Mouse (Mus musculus): ENCODE results near the gene Nipsnap1. TPM values are rescaled to one million over a fixed set of nuclear protein-coding genes. Genes with fewer than 3 reads are reported as not detected.
A peak's percentile ranks its signal among the peaks of the same experiment; 100 is the strongest.

Nipsnap1 gene
- 1 to 10 TPM; 1.7 to 2.7 TPM for total RNA-seq (2021)
- long read RNA-seq, experiment 1, partial matches to known transcripts, result 0 of 1 reads
- long read RNA-seq, experiment 1, other reads (novel, unspliced or antisense), result 0 of 1 reads
- long read RNA-seq, experiment 2, partial matches to known transcripts, result 0 of 2 reads
- long read RNA-seq, experiment 2, other reads (novel, unspliced or antisense), result 0 of 2 reads

DNA sequence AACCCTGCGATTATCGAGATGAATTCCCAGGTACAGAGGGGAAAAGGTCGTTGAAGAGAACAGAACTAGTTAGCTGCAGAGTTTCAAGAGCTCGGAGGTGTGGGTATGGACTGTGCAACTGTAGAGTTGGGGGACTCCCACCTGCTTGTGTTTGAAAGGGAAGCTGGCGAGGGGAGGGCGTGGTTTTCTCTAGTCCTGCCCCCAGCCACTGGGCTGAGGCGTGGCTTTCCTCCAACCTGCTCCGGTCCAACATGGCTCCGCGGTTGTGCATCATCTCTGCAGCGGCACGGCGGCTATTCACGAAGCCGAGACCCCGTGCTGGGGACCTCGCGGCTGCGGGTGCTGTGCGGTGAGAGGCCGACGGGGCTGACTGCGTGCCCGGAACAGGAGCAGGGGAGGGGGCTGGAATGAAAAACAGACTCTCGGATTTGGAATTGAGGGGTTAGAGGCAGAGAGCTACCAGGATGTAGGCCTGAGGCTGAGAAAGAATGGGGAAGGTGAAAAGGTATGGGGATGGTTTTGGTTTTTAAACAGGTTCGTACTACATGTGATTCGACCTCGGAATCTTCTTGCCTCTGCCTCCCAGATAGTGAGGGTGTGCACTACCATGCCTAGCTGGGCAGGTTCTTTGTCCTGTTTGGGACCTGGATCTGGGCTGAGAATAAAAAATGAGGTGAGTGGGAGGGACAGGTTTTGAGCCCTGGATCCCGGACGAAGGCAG is at the start of gene Nipsnap1:
Nipsnap1 (plus strand) TSS at position 197 of the 721 bp plus-strand sequence.
- peak; percentile 62 for DNase-seq

DNA sequence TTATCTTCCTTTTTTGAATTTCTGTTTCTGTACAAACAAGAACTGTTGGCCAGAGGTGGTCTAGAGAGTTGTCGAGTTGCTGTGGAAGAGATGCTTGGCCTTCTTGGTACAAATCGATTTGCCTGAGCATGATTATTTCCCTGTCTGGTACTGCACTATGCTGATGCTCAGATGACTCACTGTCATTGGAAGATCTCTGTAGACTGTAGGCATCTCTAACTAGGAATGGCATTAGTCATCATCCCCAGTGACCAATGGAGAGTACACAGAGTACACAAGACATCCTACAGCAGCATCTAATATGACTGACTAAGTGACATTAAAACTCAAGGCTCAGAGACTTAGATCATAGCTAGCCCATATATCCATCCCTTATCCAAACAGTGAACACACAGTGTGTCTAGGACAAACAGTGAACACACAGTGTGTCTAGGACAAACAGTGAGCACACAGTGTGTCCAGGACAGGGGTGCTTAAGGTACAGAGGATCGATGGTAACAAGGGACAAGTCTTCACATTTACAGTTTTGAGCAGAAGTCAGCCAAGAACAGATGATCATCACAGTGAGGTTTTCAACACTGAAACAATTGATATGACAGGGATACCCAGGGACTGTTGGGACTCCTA is 47.5 kb upstream of the Nipsnap1 start:
- no peak for DNase-seq

DNA sequence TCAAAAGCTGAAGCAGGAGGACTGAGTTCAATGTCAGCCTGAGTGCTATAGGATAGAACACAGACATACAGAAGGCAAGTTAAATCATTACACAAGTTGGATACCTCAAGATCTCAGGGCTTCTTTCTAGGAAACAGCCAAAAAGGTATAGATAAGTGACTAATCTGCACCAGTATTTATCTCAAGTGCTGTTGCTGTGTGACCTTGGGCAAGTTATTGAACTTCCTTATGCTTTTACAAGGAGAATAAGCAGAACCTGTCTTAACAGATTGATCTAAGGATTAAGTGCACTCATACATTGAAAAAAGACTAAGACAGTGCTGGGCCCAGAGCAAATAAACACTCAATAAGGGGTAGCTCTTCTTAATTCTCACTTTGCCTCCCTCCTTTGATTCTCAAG is 46.4 kb upstream of the Nipsnap1 start:
- no peak for DNase-seq

DNA sequence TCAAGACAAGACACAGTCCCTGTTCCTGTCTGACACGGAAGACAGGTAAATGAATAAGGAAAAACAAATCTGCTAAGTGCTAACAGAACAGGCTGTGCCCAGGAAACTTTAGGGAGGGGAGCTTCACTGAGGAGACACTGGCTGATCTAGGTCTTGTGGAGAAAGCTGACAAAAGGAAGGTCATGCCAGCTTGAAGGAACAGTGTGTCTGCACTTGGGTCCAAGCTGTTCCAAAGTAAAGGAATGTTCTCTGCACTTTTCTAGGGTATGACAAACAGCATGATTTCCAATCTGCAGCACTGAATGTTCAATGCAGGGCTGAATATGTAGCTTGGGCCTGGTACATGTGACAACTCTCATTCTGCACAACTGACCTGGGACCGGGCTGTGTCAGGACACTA is 45.8 kb upstream of the Nipsnap1 start:
- no peak for DNase-seq

DNA sequence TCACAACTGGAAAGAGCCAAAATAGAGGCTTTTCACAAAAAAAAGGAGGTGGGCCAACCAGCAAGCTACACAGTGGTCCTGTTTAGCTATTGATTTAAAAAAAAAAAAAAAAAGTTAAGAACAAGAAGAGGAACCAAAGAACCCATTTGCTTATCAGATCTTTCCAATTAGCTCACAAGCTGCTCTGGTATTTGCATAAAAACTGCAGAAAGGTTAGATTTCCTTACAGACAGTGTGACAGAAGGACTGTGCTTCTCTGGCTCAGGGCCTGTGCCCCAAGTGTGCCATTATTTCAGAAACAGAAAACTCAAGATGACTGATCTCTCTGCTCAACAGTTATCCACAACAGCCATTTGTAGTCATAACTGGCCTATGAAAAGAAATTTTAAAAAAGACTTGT is 42.7 kb upstream of the Nipsnap1 start:
- no peak for DNase-seq

DNA sequence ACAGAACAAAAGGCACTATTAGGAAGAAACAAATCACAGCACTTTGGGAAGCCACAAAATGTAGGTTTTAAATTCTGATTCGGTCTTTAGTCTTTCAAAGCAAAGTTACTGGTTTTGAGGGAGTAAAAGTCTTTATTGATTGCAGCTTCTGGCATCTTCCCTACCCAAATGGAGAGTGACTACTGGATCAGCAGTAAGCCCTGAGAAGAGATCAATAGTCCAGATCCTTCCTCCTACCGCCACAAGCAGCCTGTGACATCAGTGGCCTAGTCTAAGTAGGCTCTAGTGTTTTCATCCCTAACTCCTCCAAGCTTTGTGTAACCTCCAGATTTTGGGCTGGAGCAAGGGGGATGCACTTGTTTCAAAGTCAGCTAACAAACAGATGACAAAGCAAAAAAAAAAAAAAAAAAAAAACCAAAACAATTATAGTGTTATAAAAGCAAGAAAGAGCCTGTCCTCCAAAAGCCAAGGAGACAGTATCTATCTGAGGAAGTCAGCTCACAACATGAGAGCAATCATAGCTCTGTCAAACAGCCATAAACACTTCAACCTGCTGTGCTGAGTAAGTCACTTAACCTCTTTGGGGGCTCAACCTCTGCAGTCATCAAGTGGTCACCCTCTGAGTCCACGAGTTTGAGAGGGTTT is 40.3 kb upstream of the Nipsnap1 start:
- DNase-seq, result no peak

DNA sequence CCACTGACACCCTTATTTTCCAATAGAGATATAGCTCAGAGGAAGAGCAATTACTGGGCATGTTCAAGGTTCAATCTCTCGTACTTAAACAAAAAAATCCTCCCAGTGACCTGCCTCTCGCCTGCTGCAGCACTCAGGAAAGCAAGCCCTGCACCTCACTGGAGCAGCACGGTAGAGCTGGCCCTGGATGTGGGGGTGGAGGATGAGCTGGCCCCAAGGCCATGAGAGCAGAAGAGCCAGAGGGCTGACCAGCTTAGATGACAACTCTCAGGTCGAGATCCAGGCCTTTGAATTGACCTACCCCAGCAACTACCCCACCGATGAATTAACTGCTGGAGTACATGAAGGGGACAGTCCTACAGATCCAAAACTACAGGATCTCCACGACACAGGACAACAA is 38.3 kb upstream of the Nipsnap1 start:
- no peak for DNase-seq

DNA sequence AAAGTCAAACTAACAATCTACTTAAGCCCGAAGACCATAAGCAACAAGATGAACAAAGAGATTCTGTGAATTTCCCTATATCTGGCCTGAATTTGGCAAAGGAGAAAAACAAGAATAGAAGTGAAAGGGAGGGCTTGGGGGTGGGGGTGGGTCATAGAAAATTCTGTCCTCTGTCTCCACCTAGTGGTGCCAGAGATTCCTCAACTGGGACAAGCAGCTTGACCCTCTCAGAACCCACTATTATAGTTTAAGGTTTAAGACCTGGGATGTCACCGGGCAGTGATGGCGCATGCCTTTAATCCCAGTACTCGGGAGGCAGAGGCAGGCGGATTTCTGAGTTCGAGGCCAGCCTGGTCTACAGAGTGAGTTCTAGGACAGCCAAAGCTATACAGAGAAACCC is 37.0 kb upstream of the Nipsnap1 start:
- DNase-seq, result peak; percentile 37

DNA sequence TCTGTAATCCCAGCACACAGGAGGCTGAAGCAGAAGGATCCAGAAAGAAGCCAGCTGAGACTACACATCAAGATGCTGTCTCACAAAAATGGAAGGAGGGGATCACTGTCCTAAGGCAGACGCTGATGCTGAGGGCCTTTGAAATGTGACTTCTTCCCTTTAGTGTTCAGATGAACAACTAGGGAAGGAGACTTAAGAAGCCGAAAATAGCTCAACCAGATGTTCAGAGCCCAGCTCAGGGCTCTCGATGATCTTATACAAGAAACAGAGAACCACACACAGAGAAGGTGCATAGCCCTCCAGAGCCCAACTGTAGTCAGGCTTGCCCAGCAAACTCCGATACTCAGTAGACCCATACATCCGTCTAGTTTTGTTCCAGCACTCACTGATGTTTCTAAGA is 36.4 kb upstream of the Nipsnap1 start:
- DNase-seq, result no peak

DNA sequence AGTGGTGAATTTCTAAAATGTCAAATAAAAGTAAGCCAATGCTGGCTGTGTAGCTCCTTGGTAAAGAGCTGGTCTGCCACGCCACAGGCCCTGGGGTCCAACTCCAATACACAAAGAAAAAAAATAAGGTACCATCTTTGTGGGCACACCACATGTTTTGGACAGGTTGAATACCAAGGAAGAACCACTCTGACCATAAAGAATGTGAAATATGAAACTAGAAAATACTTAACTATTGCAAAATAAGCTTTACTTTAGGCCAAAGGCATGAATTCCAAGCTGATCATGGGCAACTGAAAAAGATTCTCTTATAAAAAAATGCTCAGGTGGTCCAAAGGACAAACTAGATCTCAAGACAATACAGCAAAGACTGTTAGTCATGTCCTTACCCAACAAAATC is 35.5 kb upstream of the Nipsnap1 start:
- no peak for DNase-seq

DNA sequence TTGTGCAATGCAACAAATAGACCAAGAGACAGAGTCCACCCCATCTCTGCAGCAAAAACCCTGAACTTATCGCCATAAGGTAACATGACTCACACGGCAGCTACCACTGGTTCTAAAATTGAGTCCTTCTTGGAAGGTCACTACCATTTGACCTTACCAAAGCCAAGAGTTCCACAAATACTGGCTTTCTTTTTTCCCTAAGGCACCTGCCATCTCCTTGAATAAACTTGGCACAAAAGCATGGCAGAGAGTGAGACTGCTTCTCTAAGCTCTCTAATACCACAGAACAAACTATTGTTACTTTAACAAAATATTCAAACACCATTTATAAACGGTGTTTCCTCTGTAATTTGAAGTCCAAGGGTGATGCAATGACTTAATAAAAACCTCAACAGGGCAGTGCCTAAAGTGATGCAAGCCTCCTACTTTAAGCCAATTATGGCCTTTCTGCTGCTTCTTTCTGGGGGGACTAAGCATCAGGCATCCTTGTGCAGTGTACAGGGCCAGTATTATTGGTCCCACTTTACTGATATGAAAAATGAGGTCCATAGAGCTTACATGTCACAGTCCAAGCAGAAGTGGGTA is 32.7 kb upstream of the Nipsnap1 start:
- no peak for DNase-seq

DNA sequence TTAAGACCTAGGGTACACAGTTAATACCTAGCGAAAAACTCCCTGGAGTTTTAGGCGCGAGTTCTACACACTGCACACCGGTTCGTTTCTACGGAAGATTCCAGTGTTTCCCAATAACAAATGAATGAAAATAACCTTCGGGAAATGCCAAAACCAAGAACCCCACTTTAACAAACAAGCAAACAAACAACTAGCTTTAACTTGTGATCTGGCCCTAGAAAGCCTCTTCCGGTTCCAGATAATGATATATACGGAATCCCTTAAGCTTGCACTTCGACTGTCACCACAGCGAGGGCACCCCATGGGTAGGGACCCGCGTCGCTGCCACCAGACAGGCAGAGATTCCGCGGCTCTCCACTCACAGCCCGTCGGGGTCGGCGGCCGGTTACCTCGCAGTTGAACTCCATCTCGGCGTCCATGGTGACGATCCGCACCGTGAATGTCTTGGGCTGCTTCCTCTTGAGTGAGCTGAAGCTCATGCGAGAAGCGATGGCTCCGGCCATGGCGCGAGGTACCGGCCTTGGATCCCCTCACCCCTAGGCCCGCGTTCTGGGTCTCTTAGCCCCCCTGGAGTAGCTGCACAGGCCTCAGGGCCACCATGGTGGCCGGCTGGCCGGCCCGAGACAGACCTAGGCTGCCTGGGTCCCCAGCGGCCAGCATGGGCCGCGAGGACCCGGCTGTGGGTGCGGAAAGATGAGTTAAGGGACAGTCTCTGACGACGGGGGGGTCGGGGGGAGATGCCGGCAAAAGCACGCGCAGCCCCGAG is 25.1 kb upstream of the Nipsnap1 start:
- DNase-seq, result peak; percentile 47

DNA sequence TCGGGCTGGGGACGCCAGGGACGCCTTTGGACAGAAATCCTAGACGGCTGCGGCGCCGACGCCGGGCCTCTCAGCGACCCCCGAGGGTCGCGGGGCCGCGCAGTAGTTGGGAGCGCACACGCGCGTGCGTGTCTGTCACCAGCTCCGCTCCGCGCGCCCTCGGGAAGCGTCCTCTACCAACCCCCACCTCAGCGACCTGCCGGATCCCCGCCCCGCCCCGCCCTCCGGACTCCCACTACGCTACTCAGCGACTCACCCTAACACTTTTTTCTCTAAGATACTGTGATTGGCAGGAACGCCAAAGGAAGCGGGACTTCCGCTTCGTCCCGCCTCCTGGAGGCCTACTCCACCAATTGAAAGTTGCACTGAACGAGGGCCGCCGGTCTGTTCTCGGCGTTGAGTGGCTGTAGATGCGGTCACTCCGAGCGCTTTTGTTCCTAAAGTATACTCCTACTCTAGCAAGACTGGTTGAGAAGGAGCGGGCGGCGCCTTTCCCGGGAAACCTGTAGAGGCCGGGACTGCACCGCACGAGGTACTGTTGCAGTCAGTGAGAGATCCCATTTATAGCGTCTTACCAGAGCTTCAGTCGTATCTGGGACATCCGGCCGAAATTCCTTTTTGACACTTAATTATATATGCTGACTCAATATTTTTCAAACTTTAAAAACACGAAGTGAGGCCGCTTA is 24.4 kb upstream of the Nipsnap1 start, which contains the start of gene Nf2:
Nf2 (minus strand) TSS at position 279 of the 686 bp plus-strand sequence.
- peak; percentile 88 for DNase-seq

DNA sequence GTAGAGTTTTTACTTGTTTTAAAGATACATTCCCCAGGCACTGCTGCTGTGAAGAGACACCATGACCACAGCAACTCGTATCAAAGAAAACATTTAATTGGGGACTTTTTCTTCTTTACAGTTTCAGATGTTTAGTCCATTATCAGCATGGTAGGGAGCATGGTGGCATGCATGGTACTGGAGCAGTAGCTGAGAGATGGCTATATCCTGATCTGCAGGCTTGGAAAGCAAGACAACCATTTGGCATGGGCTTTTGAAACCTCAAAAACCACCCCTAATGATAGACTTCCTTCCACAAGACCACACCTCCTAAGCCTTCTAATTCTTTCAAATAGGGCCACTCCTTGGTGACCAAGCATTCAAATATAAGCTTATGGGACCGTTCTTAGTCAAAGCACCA is 23.3 kb upstream of the Nipsnap1 start:
- DNase-seq, result no peak

DNA sequence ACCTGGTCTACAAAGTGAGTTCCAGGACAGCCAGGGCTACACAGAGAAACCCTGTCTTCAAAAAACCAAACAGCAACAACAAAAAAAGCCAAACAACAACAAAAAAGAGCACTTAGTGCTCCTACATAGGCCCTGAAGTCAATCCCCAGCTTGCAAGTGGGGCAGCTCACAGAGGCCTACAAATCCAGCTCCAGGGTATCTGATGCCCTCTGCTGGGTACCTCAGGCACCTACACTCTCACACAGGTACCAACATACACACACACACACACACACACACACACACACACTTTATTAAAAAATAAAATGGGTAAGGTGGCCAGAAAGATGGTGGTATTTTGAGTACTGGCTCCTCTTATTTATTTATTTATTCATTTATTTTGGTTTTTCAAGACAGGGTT is 20.7 kb upstream of the Nipsnap1 start:
- no peak for DNase-seq

DNA sequence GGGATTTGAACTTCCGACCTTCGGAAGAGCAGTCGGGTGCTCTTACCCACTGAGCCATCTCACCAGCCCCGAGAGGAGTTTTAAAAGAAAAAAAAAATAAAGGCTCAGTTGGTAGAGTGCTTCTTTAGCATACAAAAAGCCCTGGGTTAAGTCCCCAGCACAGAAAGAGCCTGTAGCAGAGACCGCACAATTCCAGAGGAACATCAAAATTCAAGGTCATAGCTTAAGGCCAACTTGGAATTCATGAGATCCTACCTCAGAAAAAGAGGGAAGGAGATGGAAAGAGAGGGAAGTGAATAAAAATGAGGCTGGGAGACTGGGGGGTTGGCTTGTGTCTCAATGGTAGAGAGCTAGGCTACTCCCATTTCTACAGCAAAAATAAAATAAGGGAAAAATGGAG is 19.6 kb upstream of the Nipsnap1 start:
- DNase-seq, result no peak

DNA sequence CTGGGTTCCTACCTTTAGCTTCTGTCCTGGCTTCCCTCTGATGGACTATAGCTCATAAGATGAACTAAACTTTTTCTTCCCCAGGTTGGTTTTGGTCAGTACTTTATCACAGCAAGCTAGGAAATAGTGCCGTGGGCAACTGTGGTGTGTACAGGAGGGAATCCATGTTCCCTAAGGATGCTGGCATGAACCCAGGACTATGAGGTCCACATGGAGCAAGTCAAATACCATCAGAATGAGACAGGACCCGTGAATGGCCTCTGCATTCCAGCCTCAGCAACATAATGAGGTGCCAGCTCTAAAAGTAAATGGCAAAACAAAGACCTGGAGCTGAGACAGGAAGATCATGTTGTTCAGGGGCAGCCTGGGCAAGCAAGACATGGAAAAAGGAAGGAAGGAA is 15.3 kb upstream of the Nipsnap1 start:
- no peak for DNase-seq

DNA sequence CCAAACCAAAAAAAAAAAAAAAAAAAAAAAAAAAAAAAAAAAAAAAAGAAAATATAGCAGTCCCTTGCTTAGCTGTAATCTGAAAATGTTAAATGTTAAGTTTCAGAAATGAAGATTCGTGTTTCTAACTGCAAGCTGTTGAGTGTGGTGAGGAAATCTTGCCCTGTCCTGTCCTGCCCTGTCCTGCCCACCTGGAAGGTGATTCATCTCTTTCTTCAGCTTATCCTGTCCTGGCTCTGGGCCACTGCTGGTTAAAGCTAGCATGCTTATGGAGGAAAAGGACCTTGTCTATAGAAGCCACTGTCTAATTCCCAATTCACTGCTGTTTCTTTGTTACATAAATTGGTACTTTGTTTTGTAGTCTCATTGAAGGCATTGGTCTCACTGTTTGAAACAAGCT is 12.8 kb upstream of the Nipsnap1 start:
- no peak for DNase-seq

DNA sequence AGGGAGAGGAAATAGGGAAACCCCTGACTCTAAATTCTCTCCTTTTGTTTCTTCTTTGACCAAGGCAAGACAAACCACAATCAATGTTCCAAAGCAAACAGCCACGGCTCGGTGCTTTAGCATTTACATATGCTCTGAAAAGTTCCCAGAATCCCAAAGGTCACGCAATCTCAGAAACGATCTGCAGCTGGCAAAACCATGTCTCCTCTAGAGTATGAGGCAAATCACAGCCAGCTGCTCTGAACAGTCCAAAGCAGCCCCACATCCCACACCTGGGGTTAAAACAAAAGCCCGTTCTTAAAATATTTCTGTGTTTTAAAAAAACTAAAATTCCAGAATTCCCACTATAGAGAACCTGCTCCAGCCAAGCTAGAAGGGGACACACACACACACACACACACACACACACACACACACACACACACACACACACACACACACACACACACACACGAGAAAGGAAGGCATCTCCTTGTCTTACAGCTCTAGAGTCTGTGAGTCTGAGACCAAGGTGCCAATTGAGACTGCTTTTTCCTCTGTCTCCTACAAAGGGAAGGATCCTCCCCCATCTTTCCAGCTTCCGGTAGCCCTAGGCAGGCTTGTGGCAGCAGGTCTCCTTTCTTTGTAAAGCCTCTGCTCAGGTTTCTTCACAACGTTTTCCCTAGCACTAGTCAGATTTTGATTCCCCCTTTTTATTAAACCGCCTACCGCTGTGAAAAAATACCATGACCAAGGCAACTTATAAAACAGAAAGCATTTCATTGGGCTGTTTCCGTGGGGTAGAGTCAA is 11.7 kb upstream of the Nipsnap1 start:
- no peak for DNase-seq

DNA sequence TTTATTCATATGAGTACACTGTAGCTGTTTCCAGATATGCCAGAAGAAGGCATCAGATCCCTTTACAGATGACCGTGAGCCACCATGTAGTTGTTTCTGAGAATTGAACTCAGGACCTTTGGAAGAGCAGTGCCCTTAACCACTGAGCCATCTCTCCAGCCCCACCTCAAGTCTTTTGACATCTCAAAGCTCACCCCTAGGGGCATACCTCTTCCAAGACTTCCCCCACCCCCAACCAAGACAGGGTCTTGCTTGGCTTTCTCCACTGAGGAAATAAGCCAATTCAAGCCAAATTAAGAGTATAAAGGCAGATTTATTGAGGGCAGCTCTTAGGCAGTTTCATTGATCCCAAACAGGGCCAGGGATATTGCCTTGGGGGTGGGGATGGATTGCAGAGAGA is 11.0 kb upstream of the Nipsnap1 start:
- no peak for DNase-seq
